Mouse (Mus musculus) neural tube, embryonic 14.5 days (tissue): ENCODE results near the gene Usp36. TPM values are rescaled to one million over a fixed set of nuclear protein-coding genes. Genes with fewer than 3 reads are reported as not detected.

Source experiments
- ATAC-seq: fragments of 200-750 bp; cut with Nextera tagmentation; 2 replicates; pipeline ENCODE4 v1.8.0; 2017; ENCODE audit warnings: low read depth, mild to moderate bottlenecking, moderate TSS enrichment, moderate library complexity
- H3K27ac ChIP-seq: fragments of 300-500 bp; sonication (generic); 2 replicates; pipeline ENCODE4 v1.5.1; 2014; ENCODE audit warnings: low read depth, mild to moderate bottlenecking, control low read depth, low read length, moderate library complexity, mixed read lengths
- H3K27me3 ChIP-seq: fragments of 300-500 bp; sonication (generic); 2 replicates; pipeline ENCODE4 v1.6.1; 2014; ENCODE audit warnings: low read length; ENCODE audit not compliant: control insufficient read depth, insufficient read depth
- H3K36me3 ChIP-seq: fragments of 300-500 bp; sonication (generic); 2 replicates; pipeline ENCODE4 v1.6.1; 2014; ENCODE audit warnings: low read length, mixed read lengths; ENCODE audit not compliant: control insufficient read depth, insufficient read depth
- H3K4me1 ChIP-seq: fragments of 300-500 bp; sonication (generic); 2 replicates; pipeline ENCODE4 v1.6.1; 2014; ENCODE audit warnings: low read length; ENCODE audit not compliant: control insufficient read depth, insufficient read depth
- H3K4me2 ChIP-seq: fragments of 300-500 bp; sonication (generic); 2 replicates; pipeline ENCODE4 v1.6.1; 2014; ENCODE audit warnings: mild to moderate bottlenecking, low read depth, low read length, control low read depth
- H3K4me3 ChIP-seq: fragments of 300-500 bp; sonication (generic); 2 replicates; pipeline ENCODE4 v1.5.1; 2014; ENCODE audit warnings: low read depth, low read length, control low read depth, mixed read lengths
- H3K9ac ChIP-seq: fragments of 300-500 bp; sonication (generic); replicated peaks from 2 replicates; pipeline ENCODE4 v1.6.1; 2014; ENCODE audit warnings: low read depth, mild to moderate bottlenecking, control low read depth, low read length, mixed read lengths
- H3K9me3 ChIP-seq: fragments of 300-500 bp; sonication (generic); 2 replicates; pipeline ENCODE4 v1.6.1; 2016; ENCODE audit warnings: low read length; ENCODE audit not compliant: control insufficient read depth
- WGBS: fragments of 180-500 bp; shearing (Covaris S2); extraction: QIAGEN DNeasy Blood & Tissue Kit; methylation state at CpG from one replicate; pipeline ENCODE4 v1.1.7; 2014; 5-methylcytosine and 5-hydroxymethylcytosine counted together
- polyA plus RNA-seq: library from polyadenylated mRNA; unstranded; fragments of >200 nt; fragmentation: Nextera tagmentation; extraction: Ambion mirVana; gene quantifications from 2 replicates; pipeline ENCODE4 v1.2.1, GENCODE M21; 2014

The Usp36 gene
- polyA plus RNA-seq, 1 experiment from 2014 or later: 15.2 TPM

- peaks cover 3% of the 10 kb centered on the region; the same call in 1 of the 2 replicates for H3K4me1 ChIP-seq
- no peak overlapping the region for H3K9ac ChIP-seq
- ATAC-seq: no peak
- H3K9me3 ChIP-seq: no peaks in the 10 kb centered on the region
- no peak overlapping the region for H3K27ac ChIP-seq
- 72% methylated on average over 6 of the region's 6 CpGs for WGBS
- no peaks in the 10 kb centered on the region for H3K27me3 ChIP-seq
- no peak overlapping the region for H3K4me3 ChIP-seq
- H3K36me3 ChIP-seq: no peaks in the 10 kb centered on the region
- no peak overlapping the region for H3K4me2 ChIP-seq
Observed at GRCm38 (mm10) chr11:118236520-118237190, 53.4 kb downstream of the Usp36 start.

GRCm38 (mm10) chr11:118234929-118235328 is 55.1 kb downstream of the Usp36 start:
- 84% methylated on average over 7 of the region's 7 CpGs for WGBS
- no peak overlapping the region for H3K27ac ChIP-seq
- ATAC-seq: no peak

GRCm38 (mm10) chr11:118234500-118234899 is 55.5 kb downstream of the Usp36 start:
- no peak for ATAC-seq
- Histone ChIP-seq H3K9me3 (no peaks in the 10 kb centered on the region), H3K4me3 (no peak overlapping the region), H3K36me3 (no peaks in the 10 kb centered on the region), H3K27me3 (no peaks in the 10 kb centered on the region), H3K9ac (no peak overlapping the region), H3K4me2 (no peak overlapping the region), H3K4me1 (no peaks in the 10 kb centered on the region; the same call in 1 of the 2 replicates), H3K27ac (no peak overlapping the region)
- 84% methylated on average over 6 of the region's 6 CpGs for WGBS

More at GRCm38 (mm10) chr11:118234929-118235328, 55.1 kb downstream of the Usp36 start:
- Histone ChIP-seq H3K4me2 (no peak overlapping the region), H3K4me3 (no peak overlapping the region), H3K9ac (no peak overlapping the region), H3K27me3 (no peaks in the 10 kb centered on the region), H3K9me3 (no peaks in the 10 kb centered on the region), H3K36me3 (no peaks in the 10 kb centered on the region), H3K4me1 (no peaks in the 10 kb centered on the region; the same call in 1 of the 2 replicates)

GRCm38 (mm10) chr11:118233924-118234323 is 56.1 kb downstream of the Usp36 start:
- no peaks in the 10 kb centered on the region for H3K27me3 ChIP-seq
- H3K27ac ChIP-seq: no peak overlapping the region
- no peak overlapping the region for H3K4me2 ChIP-seq
- WGBS: 77% methylated on average over 3 of the region's 3 CpGs
- no peaks in the 10 kb centered on the region for H3K36me3 ChIP-seq
- no peaks in the 10 kb centered on the region for H3K4me1 ChIP-seq
- ATAC-seq: no peak
- no peak overlapping the region for H3K4me3 ChIP-seq
- no peaks in the 10 kb centered on the region for H3K9me3 ChIP-seq
- no peak overlapping the region for H3K9ac ChIP-seq

GRCm38 (mm10) chr11:118232314-118232831 is 57.7 kb downstream of the Usp36 start:
- no peak overlapping the region for H3K27ac ChIP-seq

GRCm38 (mm10) chr11:118229941-118230340 is 60.1 kb downstream of the Usp36 start:
- Histone ChIP-seq H3K9ac (no peak overlapping the region), H3K4me1 (no peaks in the 10 kb centered on the region), H3K4me2 (no peak overlapping the region), H3K27me3 (no peaks in the 10 kb centered on the region), H3K36me3 (no peaks in the 10 kb centered on the region), H3K4me3 (no peak overlapping the region), H3K9me3 (no peaks in the 10 kb centered on the region), H3K27ac (no peak overlapping the region)
- ATAC-seq: no peak
- WGBS: 94% methylated on average over 5 of the region's 5 CpGs

More at GRCm38 (mm10) chr11:118232314-118232831, 57.7 kb downstream of the Usp36 start:
- WGBS: 44% methylated on average over 7 of the region's 7 CpGs
- Histone ChIP-seq H3K9me3 (no peaks in the 10 kb centered on the region), H3K4me2 (no peak overlapping the region), H3K4me3 (no peak overlapping the region), H3K9ac (no peak overlapping the region), H3K36me3 (no peaks in the 10 kb centered on the region), H3K27me3 (no peaks in the 10 kb centered on the region), H3K4me1 (no peaks in the 10 kb centered on the region)
- no peak for ATAC-seq

GRCm38 (mm10) chr11:118227650-118228049 is 62.4 kb downstream of the Usp36 start:
- WGBS: 80% methylated on average over 7 of the region's 7 CpGs
- H3K4me3 ChIP-seq: no peak overlapping the region

GRCm38 (mm10) chr11:118226850-118227249 is 63.2 kb downstream of the Usp36 start:
- H3K36me3 ChIP-seq: no peaks in the 10 kb centered on the region
- 84% methylated on average over 7 of the region's 7 CpGs for WGBS
- H3K27me3 ChIP-seq: no peaks in the 10 kb centered on the region
- no peaks in the 10 kb centered on the region for H3K4me1 ChIP-seq
- H3K27ac ChIP-seq: no peak overlapping the region
- H3K9ac ChIP-seq: no peak overlapping the region
- no peaks in the 10 kb centered on the region for H3K9me3 ChIP-seq
- H3K4me3 ChIP-seq: no peak overlapping the region
- no peak for ATAC-seq
- no peak overlapping the region for H3K4me2 ChIP-seq

More at GRCm38 (mm10) chr11:118227650-118228049, 62.4 kb downstream of the Usp36 start:
- Histone ChIP-seq H3K36me3 (no peaks in the 10 kb centered on the region), H3K4me1 (no peaks in the 10 kb centered on the region), H3K27ac (no peak overlapping the region), H3K4me2 (no peak overlapping the region), H3K9me3 (no peaks in the 10 kb centered on the region), H3K9ac (no peak overlapping the region), H3K27me3 (no peaks in the 10 kb centered on the region)
- no peak for ATAC-seq

GRCm38 (mm10) chr11:118225862-118226261 is 64.2 kb downstream of the Usp36 start:
- WGBS: 82% methylated on average over 1 of the region's 1 CpGs
- no peaks in the 10 kb centered on the region for H3K27me3 ChIP-seq
- H3K36me3 ChIP-seq: no peaks in the 10 kb centered on the region
- no peaks in the 10 kb centered on the region for H3K4me1 ChIP-seq
- H3K4me2 ChIP-seq: no peak overlapping the region
- no peak overlapping the region for H3K4me3 ChIP-seq
- H3K9me3 ChIP-seq: no peaks in the 10 kb centered on the region
- no peak for ATAC-seq
- no peak overlapping the region for H3K9ac ChIP-seq
- no peak overlapping the region for H3K27ac ChIP-seq
